Mouse (Mus musculus) thymus, adult 2 months (tissue): ENCODE data around the gene Ppm1l. TPM values are rescaled to one million over a fixed set of nuclear protein-coding genes. Genes with fewer than 3 reads are reported as not detected.

Experiments
- DNase-seq: peaks from one replicate; pipeline ENCODE4 v3.0.0; 2021
- H3K27ac ChIP-seq: fragments of 200-500 bp; 2 replicates; pipeline ENCODE4 v1.5.1; 2012; ENCODE audit warnings: low read length, control low read depth; ENCODE audit not compliant: control insufficient read depth, insufficient read depth
- H3K27me3 ChIP-seq: fragments of 200-500 bp; 2 replicates; pipeline ENCODE4 v1.6.1; 2012; ENCODE audit warnings: mild to moderate bottlenecking, low read length, moderate library complexity, mixed read lengths; ENCODE audit not compliant: control insufficient read depth, insufficient read depth
- H3K36me3 ChIP-seq: fragments of 200-500 bp; 2 replicates; pipeline ENCODE4 v1.6.1; 2012; ENCODE audit warnings: mild to moderate bottlenecking, low read length, moderate library complexity; ENCODE audit not compliant: control insufficient read depth, insufficient read depth
- H3K4me1 ChIP-seq: fragments of 200-500 bp; replicated peaks from 2 replicates; pipeline ENCODE4 v1.6.1; 2012; ENCODE audit warnings: low read length; ENCODE audit not compliant: control insufficient read depth, insufficient read depth
- H3K4me3 ChIP-seq: fragments of 200-500 bp; 2 replicates; pipeline ENCODE4 v1.5.1; 2012; ENCODE audit warnings: mild to moderate bottlenecking, low read length, control low read depth, moderate library complexity; ENCODE audit not compliant: control insufficient read depth, insufficient read depth
- CTCF ChIP-seq: fragments of 200-500 bp; IDR thresholded peaks from 2 replicates; pipeline ENCODE4 v1.5.1; 2012; ENCODE audit warnings: mild to moderate bottlenecking, control low read depth, low read length, moderate library complexity, borderline replicate concordance; ENCODE audit not compliant: control insufficient read depth, poor library complexity, insufficient read depth; ENCODE audit errors: extremely low read depth
- POLR2A ChIP-seq: fragments of 200-500 bp; IDR thresholded peaks from 2 replicates; pipeline ENCODE4 v1.6.1; 2012; ENCODE audit warnings: mild to moderate bottlenecking, low read length, control low read depth, moderate library complexity; ENCODE audit not compliant: control insufficient read depth, poor library complexity, insufficient read depth; ENCODE audit errors: extremely low read depth
- WGBS: fragments of 180-500 bp; shearing (Covaris S2); methylation state at CpG from one replicate; pipeline ENCODE4 v1.1.7; 2018; 5-methylcytosine and 5-hydroxymethylcytosine counted together
- polyA plus RNA-seq: library from polyadenylated mRNA; depleted of rRNA; stranded (reverse); fragments of >200 nt; gene quantifications from 2 replicates; pipeline ENCODE4 v1.2.3, GENCODE M21; 2012

Ppm1l gene
- polyA plus RNA-seq, 1 experiment, result 2.6 TPM

DNA sequence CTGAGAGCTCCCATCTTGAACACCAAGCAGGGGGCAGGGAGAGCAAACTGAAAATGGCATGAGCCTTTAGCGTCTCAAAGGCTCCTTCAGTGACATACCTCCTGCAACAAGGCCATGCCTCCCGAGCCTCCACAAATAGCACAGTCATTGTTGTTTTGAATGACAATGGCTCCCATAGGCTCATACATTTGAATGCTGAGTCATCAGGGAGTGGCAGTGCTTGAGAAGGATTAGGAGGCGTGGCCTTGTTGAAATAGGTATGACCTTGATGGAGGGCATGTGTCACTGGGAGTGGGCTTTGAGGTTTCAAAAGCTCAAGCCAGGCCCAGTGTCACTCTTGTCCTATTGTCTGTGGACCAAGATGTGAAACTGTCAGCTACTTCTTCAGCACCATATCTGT, 205.6 kb downstream of the Ppm1l start:
- no peaks in the 10 kb centered on the region for H3K36me3 ChIP-seq
- TF ChIP-seq POLR2A (no peak), CTCF (no peak)
- H3K4me3 ChIP-seq, result no peak overlapping the region
- no peaks in the 10 kb centered on the region; the same call in 1 of the 2 replicates for H3K4me1 ChIP-seq
- DNase-seq, result no peak
- no peak overlapping the region for H3K27ac ChIP-seq
- 94% methylated on average over 3 of the region's 3 CpGs for WGBS
- H3K27me3 ChIP-seq, result no peaks in the 10 kb centered on the region

DNA sequence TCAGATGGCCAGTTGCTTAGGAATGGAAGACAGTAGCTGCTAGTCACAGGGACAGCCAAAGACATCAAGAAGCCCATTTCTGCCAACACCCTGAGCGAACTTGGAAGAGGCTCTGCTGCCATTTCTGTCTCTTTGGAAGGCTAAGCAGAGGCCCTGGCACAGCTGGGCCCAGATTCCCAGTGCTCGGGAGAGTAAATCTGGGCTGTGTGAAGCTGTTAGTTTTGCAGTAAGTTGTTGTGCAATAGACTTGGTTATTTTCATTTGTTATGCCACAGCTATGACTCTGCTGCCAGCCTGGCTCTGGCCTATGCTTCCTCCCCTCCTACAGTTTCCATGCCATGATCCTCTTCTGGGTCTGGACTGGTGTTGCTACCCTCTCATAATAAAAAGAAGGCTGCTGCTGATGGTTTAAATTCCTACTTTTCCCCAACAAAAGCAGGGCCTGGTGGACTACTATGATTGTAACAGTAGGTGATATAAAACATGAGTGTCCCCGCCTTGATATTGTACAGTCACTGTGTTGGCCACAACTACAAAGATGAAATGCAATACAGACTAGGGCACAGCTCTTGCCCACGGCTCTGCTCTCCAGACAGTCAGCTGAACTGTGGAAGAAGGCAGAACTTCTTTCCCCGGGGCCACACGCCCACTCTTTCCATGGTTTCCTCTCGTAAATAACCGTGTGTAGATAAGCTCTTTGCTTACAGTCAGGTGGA, 207.9 kb downstream of the Ppm1l start:
- TF ChIP-seq POLR2A (no peak), CTCF (no peak)
- Histone ChIP-seq H3K27ac (no peak overlapping the region), H3K36me3 (no peaks in the 10 kb centered on the region), H3K4me1 (no peaks in the 10 kb centered on the region; the same call in 1 of the 2 replicates), H3K4me3 (no peak overlapping the region), H3K27me3 (no peaks in the 10 kb centered on the region)
- no peak for DNase-seq
- WGBS, result 59% methylated on average over 8 of the region's 8 CpGs

DNA sequence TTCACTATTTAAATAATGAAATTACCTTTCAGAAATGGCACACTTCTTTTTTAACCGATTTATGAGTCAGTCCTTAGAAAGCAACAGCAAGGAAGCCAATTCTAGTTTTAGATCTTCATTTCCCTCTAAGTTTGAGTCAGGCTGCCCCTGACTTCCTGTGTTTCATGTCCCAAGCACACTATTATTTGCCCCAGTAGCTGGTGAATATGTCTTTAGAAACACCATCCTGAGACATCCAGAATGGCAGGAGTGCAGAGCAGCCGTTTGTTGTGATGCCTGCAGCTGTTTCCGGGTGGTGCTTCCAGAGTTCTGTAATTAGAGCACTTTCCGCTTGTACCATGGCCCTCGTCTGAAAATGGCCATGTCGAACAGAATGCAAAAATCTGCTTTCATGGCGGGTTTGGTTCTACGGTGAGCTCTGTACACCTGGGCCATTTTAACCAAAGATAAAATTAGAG, 208.4 kb downstream of the Ppm1l start:
- Histone ChIP-seq H3K4me3 (no peak overlapping the region), H3K36me3 (no peaks in the 10 kb centered on the region), H3K4me1 (no peaks in the 10 kb centered on the region; the same call in 1 of the 2 replicates), H3K27ac (no peak overlapping the region), H3K27me3 (no peaks in the 10 kb centered on the region)
- DNase-seq, result no peak
- WGBS, result 62% methylated on average over 8 of the region's 8 CpGs
- TF ChIP-seq POLR2A, result no peak
- TF ChIP-seq CTCF, result no peak

DNA sequence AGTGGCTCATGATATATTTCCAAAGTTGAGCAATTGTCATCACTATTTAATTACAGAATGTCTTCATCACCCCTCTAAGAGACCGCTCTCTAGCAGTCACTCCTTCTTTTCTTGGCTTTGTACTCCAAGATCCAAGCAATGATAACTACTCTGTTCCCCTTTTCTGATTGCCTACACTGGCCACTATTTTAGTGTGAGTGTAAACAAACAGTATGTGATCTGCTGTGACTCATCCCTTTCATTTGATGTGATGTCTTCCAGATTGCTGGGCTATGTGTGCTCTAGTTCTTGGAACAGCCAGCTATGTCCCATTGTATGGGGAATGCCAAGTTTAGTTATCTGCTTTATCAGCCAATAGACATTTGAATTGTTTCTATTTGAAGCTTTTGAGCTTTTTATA, 210.7 kb downstream of the Ppm1l start:
- TF ChIP-seq POLR2A, result no peak
- no peak for TF ChIP-seq CTCF

DNA sequence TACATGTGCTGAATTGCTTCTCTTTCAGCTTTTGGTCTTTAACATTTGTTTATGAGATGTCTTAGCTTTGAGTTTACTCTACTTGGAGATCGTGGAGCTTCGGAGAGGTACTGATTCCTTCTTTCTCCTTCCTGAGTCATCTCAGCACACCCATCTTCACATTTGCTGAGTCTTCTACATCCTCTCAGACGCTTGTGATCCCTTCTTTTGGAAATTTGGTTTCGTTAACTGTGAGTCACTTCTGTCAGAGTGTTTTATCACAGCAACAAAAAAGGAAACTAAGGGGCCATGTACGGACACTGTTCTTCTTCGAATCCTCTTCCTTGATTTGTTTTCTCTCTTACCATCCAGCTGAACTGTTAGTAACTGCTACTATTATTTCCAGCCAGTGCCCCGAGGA, 212.9 kb downstream of the Ppm1l start:
- H3K27me3 ChIP-seq, result no peaks in the 10 kb centered on the region

More for the DNA sequence above, 210.7 kb downstream of the Ppm1l start:
- Histone ChIP-seq H3K27me3 (no peaks in the 10 kb centered on the region), H3K4me1 (no peaks in the 10 kb centered on the region; the same call in 1 of the 2 replicates), H3K4me3 (no peak overlapping the region), H3K36me3 (no peaks in the 10 kb centered on the region), H3K27ac (no peak overlapping the region)
- no peak for DNase-seq
- 97% methylated on average over 1 of the region's 1 CpGs for WGBS

DNA sequence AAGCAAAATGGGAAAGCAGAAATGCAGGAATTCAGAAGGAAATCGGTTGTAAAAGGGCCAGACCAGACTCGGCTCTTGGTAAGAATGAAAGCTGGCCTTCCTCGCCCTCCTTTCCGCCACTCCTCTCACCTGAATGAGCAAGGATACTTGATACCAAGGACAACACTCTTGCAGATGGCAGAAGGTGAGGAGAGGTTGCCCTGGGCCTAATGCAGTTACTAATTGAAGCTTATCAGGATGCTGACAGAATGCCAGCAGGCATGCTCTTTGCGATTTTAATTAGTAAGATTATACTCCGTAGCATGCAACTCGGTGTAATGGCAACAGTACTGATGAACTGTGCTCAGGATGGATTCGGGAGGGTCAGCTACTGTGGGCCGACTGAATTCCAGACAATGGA, 214.8 kb downstream of the Ppm1l start:
- no peaks in the 10 kb centered on the region for H3K36me3 ChIP-seq
- no peak overlapping the region for H3K27ac ChIP-seq
- DNase-seq, result no peak
- H3K4me1 ChIP-seq, result no peaks in the 10 kb centered on the region
- no peak overlapping the region for H3K4me3 ChIP-seq
- no peak for TF ChIP-seq CTCF
- no peak for TF ChIP-seq POLR2A
- H3K27me3 ChIP-seq, result no peaks in the 10 kb centered on the region
- WGBS, result 91% methylated on average over 9 of the region's 9 CpGs

More for the DNA sequence above, 212.9 kb downstream of the Ppm1l start:
- no peaks in the 10 kb centered on the region for H3K4me1 ChIP-seq
- H3K36me3 ChIP-seq, result no peaks in the 10 kb centered on the region
- 88% methylated on average over 7 of the region's 7 CpGs for WGBS
- DNase-seq, result no peak
- TF ChIP-seq POLR2A, result no peak
- no peak for TF ChIP-seq CTCF
- H3K4me3 ChIP-seq, result no peak overlapping the region
- no peak overlapping the region for H3K27ac ChIP-seq

DNA sequence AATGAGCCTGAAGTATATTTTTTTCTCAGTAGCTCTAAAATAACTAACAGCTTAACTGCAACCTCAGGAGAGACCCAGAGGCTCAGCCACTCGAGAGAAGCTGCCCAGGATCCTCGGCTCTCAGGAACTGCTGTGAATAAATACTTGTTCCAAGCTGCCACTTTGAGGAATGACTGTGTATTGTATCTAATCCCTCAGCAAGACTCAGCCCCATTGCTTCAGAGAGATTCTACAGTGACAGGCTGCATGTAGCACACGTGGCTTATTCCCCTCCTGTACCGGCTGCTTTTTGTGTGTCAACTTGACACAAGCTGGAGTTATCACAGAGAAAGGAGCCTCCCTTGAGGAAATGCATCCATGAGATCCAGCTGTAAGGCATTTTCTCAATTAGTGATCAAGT, 216.0 kb downstream of the Ppm1l start:
- Histone ChIP-seq H3K4me3 (no peak overlapping the region), H3K36me3 (no peaks in the 10 kb centered on the region), H3K27ac (no peak overlapping the region), H3K4me1 (no peaks in the 10 kb centered on the region), H3K27me3 (no peaks in the 10 kb centered on the region)
- 93% methylated on average over 4 of the region's 4 CpGs for WGBS
- DNase-seq, result no peak
- no peak for TF ChIP-seq POLR2A
- TF ChIP-seq CTCF, result no peak
